Mouse (Mus musculus): ENCODE measurements at regions not wholly inside any gene's neighbourhood (a gene's known extent, or its start where the extent isn't known, plus 50 kb on each side); places are given as distances from the start of the nearest gene placed in this dataset.

- DNase-seq (ENCODE audit: low read depth, low spot score) = no peak
Observed at GRCm38 (mm10) chr10:66932544-66932943, 163.4 kb upstream of the Jmjd1c start.

DNA sequence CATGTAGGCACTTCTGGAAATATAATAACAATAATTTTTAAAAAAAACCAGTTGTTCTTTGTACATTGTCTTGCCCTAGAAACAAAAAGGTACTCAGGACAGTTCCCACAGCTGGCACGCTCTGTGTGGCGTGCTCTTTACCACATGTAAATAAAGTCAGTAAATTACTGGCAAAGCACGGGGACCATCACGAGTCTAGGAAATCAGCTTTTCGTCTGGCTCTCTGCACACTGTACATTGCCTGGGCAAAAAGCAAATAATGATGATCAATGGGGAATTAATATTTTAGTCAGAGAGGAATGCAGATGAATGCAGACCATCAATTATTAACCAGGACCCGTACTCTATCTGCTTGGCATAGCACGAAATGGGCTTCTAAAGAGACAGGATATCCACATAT, 162.2 kb upstream of the Jmjd1c start:
- no peak for DNase-seq (ENCODE audit: low read depth, low spot score)

DNA sequence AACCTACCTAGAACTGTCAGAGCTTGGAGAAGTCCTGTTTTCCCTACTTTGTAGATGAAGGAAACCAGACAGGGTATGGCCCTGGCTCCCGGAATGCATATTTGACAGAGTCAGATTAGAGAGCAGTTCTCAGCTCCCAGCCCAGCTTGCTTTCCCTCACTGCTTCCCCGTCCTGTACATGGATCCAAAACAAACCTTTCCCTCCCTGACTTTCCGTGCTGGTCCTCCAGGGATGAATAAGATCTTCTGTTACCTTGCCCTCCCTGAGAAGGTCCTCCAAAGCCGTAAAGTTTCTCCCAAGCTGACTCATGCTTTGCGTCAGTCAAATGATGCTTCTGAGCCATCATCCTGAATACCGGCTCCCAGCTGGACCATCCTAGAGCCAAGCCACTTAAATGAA, 160.2 kb upstream of the Jmjd1c start:
- no peak for DNase-seq (ENCODE audit: low read depth, low spot score)

DNA sequence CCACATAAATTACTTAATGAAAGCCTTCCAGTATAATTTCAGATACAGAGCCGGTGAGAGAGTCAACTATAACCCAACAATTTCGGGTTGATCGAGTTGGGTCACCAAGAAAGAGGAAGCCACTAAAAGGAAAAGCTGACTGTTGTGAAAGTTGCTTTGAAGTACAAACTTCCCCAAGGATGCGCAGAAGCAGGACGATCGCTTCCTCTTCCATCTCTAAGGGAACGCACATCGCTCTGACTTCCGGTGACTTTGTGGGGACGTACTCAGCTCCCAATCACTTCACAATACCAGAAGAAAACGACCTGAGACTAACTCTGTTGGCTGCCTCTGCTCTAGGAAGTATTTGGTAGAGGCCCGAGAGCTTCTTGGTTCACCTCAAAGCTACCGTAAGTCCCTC, 158.8 kb upstream of the Jmjd1c start:
- no peak for DNase-seq (ENCODE audit: low read depth, low spot score)

- no peak for DNase-seq (ENCODE audit: low read depth, low spot score)
Observed at GRCm38 (mm10) chr10:66940368-66940767, 155.6 kb upstream of the Jmjd1c start.

DNA sequence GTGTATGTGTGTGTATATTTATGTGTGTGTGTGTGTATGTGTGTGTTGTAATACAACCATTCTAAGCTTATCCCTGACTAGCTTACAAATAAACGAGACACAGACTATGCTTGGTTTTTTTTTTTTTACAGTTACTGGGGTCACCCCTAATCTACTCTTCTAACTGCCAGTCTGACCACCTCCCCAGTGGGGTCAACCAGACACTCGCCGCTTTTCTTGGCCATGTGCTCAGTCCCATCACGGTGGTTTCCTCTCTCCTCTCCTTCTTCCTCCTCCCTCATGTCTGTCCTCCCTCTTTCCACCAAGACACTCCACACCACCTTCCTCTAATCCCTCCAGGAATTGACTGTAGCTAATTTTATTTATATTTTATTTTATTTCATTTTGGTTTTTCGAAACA, 155.0 kb upstream of the Jmjd1c start:
- no peak for DNase-seq (ENCODE audit: low read depth, low spot score)

- DNase-seq (ENCODE audit: low read depth, low spot score) = no peak
Observed at GRCm38 (mm10) chr10:66941974-66942373, 154.0 kb upstream of the Jmjd1c start.

DNA sequence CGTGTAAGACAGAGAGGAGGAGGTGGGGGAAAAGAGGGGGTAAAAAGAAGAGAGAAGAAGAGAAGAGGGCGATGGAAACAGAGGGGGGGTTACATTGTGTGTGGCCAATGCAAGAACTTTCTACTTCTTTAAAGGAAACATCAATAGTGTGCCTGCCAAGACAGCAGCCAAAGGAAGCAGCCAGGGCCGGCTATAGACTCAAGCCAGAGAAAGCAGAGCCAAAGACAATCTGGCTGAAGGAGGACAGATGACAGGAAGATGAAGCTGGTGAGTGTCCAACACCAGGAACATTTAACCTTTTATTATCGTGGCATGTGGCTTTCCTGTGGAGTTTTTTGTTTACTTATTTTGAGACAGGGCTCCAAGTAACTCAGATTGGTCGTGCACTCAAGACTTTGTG, 152.1 kb upstream of the Jmjd1c start:
- no peak for DNase-seq (ENCODE audit: low read depth, low spot score)

DNA sequence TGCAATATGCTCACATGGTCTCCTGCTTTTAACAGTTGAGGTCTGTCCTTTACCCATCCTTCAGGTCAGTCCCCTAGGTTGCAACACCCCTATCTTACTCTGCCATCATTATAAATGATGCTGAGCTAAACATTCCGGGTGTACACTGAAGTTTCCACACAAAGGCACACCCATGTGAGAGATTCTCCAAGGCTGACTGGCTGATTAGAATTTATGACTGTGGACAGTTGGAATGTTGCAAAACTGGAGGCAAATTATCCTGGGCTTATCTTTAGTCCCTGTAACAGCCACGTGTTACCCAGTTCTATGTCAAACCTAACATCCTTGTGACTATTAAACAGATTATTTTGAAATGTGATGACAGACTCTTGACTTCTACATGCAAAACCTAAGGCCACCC, 149.8 kb upstream of the Jmjd1c start:
- no peak for DNase-seq (ENCODE audit: low read depth, low spot score)

GRCm38 (mm10) chr10:66948329-66948728, 147.6 kb upstream of the Jmjd1c start:
- no peak for DNase-seq (ENCODE audit: low read depth, low spot score)

- no peak for DNase-seq (ENCODE audit: low read depth, low spot score)
Observed at GRCm38 (mm10) chr10:66950441-66950840, 145.5 kb upstream of the Jmjd1c start.

DNA sequence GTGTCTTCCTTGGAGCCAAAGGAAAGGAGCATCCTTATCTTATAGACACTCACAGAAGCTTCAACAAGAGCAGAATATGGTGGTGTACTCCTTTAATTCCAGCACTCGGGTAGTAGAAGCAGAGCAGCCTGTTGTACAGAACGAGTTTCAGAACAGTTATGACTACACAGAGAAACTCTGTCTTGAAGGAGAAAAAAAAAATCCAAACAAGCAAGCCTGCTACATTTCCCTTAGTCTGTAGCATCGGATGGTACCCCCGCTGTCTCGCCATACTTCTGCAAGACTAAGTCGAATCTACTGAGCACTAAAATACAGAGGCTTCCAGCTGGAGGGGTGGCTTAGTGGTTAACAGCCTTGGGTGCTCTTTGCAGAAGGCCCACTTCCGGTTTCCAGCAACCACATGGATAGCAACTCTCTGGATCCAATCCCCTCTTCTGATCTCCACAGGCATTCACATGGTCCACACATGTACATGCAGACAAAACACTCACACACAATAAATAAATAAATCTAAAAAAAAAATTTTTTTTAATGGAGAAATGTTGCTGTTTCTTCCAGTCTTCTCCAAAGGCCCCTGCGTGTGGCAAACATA, 144.6 kb upstream of the Jmjd1c start:
- no peak for DNase-seq (ENCODE audit: low read depth, low spot score)

DNA sequence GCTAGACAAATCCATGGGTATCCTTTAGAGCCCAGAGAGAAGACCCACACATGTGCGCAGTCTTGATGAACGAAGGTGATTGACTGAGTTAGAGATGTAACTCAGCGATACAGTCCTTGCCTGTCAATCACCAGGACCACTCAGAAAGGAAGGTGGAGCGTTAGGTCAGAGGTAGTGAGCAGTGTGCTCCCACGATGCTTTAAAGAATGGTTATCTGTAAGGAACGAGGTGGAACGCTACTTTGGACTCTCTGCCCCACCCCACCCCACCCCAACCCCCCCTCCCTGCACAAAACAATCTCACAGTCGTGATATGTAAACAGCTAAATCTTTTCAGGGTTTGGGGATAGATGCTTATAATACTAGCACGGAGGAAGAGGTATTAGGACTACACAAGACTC, 144.0 kb upstream of the Jmjd1c start:
- no peak for DNase-seq (ENCODE audit: low read depth, low spot score)

- DNase-seq (ENCODE audit: low read depth, low spot score) = no peak
Observed at GRCm38 (mm10) chr10:66953248-66953975, 142.5 kb upstream of the Jmjd1c start.

DNA sequence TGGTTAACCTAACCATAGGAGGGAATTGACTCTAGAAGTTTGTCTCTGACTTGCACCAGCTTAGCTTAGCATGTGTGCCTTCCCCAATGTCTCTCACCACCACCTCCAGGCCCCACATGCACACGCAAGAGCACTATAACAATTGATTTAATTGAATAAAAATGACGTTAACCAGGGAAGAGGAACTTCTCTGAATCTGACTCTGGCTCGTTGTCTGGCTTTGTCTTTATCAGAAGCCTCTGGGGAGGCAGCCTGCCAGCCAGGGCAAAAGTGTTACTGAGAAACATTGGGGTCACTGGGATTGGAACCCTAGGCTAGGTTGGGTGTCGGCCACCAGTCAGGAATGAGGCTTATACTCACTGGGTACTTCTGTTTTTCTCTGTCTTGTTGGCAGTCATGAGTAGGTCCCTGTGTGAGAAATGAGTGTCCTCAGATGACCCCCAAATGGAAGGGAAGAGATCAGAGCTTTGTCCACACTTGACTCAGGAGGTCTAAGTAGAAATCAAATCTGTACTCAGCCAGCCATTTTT, 141.9 kb upstream of the Jmjd1c start:
- DNase-seq (ENCODE audit: low read depth, low spot score) = no peak

- DNase-seq (ENCODE audit: low read depth, low spot score) = no peak
Observed at GRCm38 (mm10) chr10:66955430-66955829, 140.5 kb upstream of the Jmjd1c start.

GRCm38 (mm10) chr10:66956619-66957018, 139.3 kb upstream of the Jmjd1c start:
- DNase-seq (ENCODE audit: low read depth, low spot score) = no peak

GRCm38 (mm10) chr10:66957373-66957772, 138.6 kb upstream of the Jmjd1c start:
- no peak for DNase-seq (ENCODE audit: low read depth, low spot score)

All from ES-CJ7 (cell line).